Mouse (Mus musculus): Measurements from ENCODE around the gene 4930407I10Rik.

Gene 4930407I10Rik

GRCm38 (mm10) chr15:82052544-82052943, 6.4 kb upstream of the 4930407I10Rik start:
- DNase-seq (ENCODE audit: low read depth, low spot score): no peak

- DNase-seq (ENCODE audit: low read depth, low spot score): no peak
Observed at GRCm38 (mm10) chr15:82063909-82064308, 5.0 kb downstream of the 4930407I10Rik start.

GRCm38 (mm10) chr15:82065511-82065910, 6.6 kb downstream of the 4930407I10Rik start:
- peak; percentile 81 for DNase-seq (ENCODE audit: low read depth, low spot score)

GRCm38 (mm10) chr15:82069898-82070297, 10.9 kb downstream of the 4930407I10Rik start, which contains the start of gene Mei1:
Gene Mei1 (plus strand): TSS chr15:82069996.
- DNase-seq (ENCODE audit: low read depth, low spot score): no peak

- no peak for DNase-seq (ENCODE audit: low read depth, low spot score)
Observed at GRCm38 (mm10) chr15:82071816-82072469, 13.0 kb downstream of the 4930407I10Rik start.

- no peak for DNase-seq (ENCODE audit: low read depth, low spot score)
Observed at GRCm38 (mm10) chr15:82073490-82073889, 14.5 kb downstream of the 4930407I10Rik start.

- no peak for DNase-seq (ENCODE audit: low read depth, low spot score)
Observed at GRCm38 (mm10) chr15:82079883-82080282, 20.9 kb downstream of the 4930407I10Rik start.

- DNase-seq (ENCODE audit: low read depth, low spot score): no peak
Observed at GRCm38 (mm10) chr15:82081161-82081560, 22.2 kb downstream of the 4930407I10Rik start.

GRCm38 (mm10) chr15:82085606-82086005, 26.7 kb downstream of the 4930407I10Rik start:
- no peak for DNase-seq (ENCODE audit: low read depth, low spot score)

GRCm38 (mm10) chr15:82086131-82086530, 27.2 kb downstream of the 4930407I10Rik start:
- no peak for DNase-seq (ENCODE audit: low read depth, low spot score)

- no peak for DNase-seq (ENCODE audit: low read depth, low spot score)
Observed at GRCm38 (mm10) chr15:82087266-82087665, 28.3 kb downstream of the 4930407I10Rik start.

- DNase-seq (ENCODE audit: low read depth, low spot score): no peak
Observed at GRCm38 (mm10) chr15:82091061-82091460, 32.1 kb downstream of the 4930407I10Rik start.

GRCm38 (mm10) chr15:82106953-82107555, 48.1 kb downstream of the 4930407I10Rik start:
- no peak for DNase-seq (ENCODE audit: low read depth, low spot score)

Data from WW6 (cell line).